Mouse (Mus musculus) gastrocnemius, adult 18-20 months (tissue): ENCODE measurements around the gene Col8a2. TPM values are rescaled to one million over a fixed set of nuclear protein-coding genes. Genes with fewer than 3 reads are reported as not detected.

ENCODE experiments used
- DNase-seq: peaks from one replicate; pipeline ENCODE4 v3.0.0; 2021; ENCODE audit warnings: low spot score
- total RNA-seq, 2 experiments: library from RNA; stranded (reverse); gene quantifications; 2 replicates each; pipeline ENCODE4 v1.2.3; 2021

Gene Col8a2
- total RNA-seq, 2 experiments from 2014 or later: 0.89 to 1.4 TPM

DNA sequence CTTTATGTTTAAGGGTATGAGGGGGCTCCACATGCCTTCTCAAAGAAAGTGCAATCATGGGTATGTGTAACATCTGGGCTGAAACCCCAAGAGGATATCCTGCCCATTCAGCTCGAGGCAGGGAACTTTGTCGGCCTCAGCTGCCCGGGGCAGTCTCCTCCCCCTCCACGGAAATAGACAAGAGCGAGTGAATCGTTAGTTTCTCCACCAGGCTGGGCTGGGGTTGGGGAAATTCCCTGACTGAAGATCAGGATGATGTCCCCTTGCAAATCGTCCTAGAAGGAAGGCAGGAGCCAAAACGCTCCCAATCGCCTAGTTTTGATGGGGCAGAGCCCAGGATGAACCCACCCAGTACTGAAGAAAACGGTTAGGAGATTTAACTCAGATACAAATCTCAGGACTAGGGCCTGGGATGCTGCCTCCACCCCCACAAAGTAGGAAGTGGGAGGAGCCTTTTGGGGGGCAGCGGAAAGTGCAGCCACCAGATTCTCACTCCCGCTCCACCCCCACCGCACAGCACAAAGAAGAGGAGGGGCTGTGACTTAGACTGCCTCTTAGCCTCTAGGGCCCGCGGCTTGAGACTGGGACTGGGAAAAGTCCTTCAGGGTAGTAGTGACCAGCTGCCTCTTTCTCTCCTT, 27.0 kb upstream of the Col8a2 start:
- DNase-seq: peak; percentile 87

DNA sequence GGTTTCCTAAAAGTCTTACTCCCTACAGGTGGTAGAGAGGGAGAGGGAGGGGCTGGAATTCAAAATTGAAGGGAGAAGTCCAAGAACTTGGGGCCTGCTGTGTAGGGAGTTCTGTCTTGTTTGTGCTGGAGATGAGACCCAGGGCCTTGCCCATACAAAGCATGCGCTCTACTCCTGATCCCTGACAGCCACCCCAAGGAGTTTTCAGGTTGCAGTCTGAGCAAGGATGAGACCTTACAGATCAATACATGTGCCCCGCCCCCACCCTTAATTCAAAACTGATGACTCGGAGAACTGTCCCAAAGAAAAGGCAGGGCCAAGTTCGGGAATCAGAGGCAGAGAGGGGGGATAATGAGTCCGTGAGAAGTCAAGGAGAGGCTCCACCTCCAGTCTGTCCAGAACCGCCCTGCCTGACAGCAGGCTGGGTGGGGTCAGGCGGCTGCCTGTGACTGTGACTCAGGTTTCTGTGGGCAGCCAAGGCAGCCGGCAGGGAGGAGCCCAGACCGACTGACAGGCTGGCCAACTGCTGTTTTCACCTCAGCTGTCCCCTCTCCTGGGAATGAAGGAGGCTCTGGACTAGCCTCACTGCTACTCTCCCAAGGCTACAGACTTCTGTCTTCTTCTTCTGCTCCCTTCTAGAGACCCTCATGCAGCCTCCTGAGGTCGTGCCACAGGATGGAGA, 25.9 kb upstream of the Col8a2 start:
- peak; percentile 93 for DNase-seq

DNA sequence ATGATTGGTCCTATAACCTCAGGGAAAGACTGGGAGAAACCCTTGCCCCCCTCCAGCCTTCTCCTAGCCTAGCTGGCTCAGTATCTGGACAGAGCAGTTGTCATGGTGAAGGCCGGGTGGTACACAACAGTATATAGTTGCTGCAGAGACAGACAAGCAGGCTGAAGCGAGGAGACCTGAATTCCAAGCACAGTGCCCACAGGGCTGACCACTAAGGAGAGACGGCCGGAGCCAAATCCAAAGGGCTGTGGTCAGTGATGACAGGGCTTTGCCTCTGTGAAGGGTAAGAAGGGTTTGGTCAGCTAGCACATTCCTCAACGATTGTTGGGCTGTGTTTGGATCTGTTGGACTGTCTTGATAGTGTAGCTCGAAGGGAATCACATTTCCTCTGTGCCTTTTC, 25.3 kb upstream of the Col8a2 start:
- DNase-seq: no peak

DNA sequence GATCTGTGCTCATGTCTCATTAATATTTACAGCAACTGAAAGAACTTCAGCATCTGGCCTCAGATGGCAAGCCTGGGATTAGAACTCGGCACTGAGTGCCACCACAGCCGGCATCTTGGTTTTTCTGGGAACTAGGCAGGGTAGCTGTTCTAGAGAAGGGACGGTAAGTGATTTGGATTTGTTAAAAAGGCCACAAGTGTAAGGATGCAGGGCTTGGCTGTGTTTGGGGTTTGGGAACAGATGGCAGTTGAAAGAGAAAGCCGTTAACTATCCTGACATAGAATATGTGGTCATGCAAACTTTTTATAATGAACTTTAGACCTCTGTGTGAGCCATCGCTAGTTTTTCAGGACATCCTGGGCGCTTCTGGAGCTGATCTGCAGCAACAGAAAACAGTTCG, 24.9 kb upstream of the Col8a2 start:
- DNase-seq: no peak

DNA sequence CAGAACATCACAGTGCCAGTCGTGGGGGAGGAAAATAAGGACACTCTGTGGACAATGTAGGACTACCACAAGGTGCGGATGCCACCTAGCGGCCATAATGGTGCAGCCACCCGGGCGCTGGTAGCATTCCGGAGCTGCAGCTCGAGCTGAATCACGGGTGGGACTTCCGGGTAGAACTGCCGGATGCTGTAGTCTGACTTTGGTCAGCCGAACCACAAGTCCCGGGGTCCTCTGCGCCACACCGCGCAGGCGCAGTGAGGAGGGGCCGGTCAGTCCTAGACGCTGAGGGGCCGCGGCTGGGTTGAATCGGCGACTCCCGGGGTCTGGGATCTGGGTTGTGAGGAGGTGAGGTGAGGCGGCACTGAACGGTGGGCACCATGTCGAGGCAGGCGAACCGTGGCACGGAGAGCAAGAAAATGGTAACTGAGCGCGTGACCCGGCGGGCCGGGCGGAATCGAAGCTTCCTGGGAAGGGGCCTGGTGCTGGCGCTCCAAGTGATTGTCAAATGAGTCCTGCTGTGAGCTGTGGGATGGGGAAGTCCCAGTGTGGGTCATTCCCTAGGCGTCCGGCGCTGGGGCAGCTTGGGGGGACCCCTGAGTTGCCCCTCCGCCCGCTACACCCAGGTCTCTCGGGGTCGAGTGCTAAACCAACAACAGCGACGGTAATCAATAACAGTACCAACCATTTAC, 24.3 kb upstream of the Col8a2 start, which contains the start of gene Trappc3:
TSS of gene Trappc3 (plus strand) at position 207 of the 689 bp plus-strand sequence.
- DNase-seq: peak; percentile 100

DNA sequence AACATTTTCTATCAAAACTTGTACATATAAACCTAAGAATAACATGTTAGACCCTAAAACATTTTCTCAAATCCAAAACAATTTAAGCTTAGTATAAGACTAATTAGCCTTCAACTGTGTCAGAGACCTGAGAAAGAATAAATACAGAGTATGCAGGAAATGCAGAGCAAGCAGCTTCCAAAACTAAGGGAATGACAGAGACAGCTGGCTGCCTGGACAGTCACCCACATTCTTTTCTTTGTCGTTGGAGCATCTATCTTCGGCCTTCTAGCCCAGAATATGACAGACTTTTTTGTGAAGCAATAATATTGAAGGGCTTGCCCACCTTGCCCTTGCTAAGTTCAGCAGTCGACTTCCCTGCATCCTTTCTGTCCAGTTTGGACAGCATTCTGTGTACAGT, 17.3 kb upstream of the Col8a2 start:
- DNase-seq: no peak

DNA sequence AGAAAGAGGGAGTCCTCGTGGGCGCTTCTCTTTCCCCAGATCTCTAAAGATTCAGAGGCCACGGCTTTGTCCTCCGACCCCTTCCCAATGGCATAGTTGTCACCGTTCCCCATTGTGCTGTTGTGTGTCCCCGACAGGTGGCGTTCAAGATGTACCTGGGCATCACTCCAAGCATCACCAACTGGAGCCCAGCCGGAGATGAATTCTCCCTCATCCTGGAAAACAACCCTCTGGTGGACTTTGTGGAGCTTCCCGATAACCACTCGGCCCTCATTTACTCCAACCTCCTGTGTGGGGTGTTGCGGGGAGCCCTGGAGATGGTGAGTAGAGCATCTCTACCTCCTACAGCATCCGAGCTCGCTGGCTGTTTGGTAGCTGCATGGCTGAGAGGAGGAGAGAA, 12.8 kb upstream of the Col8a2 start:
- DNase-seq: no peak

DNA sequence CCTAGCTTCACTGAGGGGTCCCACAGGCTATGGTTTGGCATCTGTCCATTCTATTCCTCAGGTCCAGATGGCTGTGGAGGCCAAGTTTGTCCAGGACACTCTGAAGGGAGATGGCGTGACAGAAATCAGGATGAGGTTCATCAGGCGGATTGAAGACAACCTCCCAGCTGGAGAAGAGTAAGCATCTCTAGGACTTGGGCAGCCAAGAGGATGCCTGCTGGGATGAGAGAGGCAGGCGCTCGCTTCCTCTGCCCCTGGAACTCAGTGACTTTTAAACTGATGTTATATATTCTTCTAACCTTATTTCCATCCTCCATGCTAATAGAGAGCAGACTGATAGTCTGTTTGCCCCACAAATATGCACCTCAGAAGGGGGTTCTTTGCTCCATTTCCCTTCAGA, 11.5 kb upstream of the Col8a2 start:
- no peak for DNase-seq

DNA sequence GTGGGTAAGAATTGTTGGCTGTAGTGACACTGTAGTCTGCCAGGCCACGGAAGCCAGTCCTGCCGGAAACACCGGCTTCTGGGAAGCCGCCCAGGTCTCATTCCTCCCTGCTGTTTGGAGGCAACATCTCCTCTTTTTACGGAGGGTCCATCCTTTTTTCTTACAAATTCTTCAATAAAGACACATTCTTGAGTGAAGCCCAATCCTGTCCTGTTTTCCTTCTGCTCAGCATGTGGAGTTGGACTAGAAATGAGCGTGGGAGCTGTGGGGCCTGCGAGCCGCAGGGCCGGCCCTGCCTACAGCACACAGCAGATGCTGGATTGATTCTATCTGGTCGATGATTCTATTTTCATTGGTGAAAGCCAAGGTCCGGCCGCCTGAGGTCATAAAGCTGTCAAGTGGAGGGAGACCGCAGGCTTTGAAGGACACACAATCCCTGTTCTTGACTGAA, 10.9 kb upstream of the Col8a2 start:
- no peak for DNase-seq

DNA sequence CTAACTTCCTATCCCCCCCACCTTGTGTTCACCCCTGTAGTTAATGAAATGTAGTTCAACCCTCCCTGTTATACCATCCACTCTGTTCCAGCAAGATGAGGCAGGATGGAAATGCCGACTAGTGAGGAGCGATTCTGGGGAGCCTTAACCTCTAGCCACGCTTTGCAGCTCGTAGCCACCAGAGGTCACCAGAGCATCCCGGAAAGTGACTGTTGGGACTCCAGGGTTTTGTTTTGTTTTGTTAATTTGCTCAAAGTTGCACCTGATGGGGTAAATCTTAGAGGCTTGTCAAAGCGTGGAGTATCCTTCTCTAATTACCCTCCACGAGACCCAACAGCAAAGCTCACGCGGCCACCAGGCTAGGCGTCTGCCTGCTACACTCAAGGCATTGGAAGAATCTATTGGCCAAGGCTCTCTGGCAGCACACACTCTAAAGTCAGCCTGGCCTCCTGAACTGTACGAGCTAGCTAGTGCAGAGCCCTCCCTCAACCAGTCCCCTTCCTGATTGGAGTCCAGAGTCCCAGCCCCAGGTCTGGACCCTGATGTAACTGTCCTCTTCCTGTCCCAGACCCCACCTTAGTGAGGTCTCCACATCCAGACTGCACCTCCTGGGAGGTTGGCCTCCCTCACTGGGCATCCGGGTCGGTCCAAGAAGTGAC, 8.6 kb upstream of the Col8a2 start:
- peak; percentile 56 for DNase-seq

DNA sequence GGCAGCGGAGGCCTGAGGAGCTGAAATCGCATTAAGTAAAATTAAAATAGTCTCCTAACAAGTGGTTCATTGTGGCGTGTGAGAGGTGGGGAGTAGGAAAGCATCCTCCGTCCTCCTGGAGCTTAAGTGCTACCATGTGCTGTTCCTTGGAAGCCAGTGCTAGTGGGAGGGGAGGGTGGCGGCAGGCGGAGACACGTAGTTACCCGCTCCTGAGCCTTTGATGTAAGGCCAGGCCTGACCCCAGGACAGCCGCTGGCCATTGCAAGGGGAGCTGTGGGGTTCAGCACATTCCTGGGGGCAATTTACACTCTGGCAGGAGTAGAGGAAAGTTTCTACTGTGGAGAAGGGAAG, 8.1 kb upstream of the Col8a2 start:
- no peak for DNase-seq

DNA sequence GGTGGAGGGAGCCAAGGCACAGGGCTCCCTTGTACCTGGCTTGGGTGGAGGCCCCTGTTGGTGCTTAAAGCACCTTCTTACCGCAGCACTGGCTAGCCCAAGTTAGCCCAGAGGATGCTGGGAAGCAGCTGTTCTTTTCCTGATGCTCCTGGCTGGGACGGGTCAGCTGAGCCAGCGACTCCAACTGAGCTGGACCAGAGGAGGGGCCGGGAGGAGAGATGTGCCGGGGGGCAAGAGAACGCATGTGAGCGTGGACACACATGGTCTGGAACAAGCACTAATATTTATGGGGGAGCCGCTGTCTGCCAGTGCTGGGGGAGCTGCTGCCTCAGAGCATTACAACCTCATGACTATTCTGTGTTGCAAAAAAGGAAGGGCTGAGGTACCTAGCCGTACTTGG, 7.6 kb upstream of the Col8a2 start:
- DNase-seq: no peak

DNA sequence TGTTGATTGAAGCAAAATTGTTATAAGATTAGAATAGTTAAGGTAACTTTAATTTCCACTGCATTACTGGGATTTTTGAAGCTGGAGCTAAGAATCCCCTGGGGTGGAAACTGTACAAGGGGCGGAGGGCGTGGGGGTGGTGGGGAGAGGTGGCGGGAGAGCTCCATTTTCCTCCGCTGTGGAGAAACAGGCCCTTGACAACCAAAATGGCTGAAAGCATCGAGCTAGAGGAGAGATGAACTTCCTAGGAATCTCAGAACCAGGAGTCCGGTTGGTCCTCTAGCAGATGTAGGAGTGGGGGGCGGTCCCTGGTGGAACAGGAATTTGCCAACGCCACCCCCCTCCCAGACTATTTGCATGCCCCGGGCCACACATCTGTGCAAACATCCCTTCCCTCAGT, 4.9 kb upstream of the Col8a2 start:
- no peak for DNase-seq

DNA sequence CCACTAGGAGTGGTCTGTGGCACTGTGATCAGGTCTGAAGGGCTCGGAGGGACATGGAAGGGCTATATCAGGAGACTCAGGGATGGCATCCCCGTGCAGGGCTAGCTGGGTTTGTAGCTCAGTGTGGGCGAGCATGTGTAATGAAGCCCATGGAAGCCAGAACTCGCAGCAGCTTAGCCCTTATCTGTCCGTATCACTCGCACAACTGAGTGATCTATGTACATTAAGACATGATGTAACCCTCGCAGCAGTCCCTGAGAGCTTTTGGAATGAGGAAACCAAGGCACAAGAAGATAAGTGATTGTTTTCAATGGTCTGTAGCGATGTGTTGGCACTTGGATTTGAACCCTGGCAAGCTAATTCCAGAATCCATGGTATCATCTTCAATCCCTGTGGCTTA, 3.0 kb upstream of the Col8a2 start:
- DNase-seq: no peak

DNA sequence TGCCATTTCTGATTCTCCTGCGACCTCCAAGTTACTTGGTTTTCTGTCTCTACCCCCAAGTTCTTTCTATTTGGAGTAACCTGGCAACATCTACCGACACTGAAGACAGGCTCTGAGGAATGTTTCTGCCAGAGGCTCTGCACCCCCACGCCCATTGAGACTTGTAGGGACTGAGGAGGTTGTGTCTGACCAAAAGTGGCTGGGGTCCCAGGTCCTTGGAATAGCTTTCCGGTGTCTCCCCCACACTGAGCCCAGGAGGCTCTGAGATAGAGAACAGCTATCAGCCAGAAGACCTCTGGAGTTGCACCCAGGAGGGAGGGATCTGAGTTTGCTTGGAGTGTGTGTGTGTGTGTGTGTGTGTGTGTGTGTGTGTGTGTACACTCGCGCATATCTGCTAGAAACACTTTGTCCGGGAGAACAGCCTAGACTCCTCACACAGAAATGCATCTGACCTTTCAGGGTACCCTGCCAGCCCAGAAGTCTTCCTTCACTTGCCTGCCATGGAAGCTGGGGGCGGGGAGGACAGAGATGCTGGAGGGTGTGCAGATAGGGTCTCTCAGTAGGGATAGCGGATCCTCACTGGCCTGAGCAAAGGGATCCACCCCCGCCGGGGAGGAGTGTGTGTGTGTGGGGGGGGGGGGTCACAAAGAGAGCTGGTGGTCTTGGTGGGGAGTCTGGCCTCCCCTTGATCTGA, 856 bp downstream of the Col8a2 start:
- no peak for DNase-seq

DNA sequence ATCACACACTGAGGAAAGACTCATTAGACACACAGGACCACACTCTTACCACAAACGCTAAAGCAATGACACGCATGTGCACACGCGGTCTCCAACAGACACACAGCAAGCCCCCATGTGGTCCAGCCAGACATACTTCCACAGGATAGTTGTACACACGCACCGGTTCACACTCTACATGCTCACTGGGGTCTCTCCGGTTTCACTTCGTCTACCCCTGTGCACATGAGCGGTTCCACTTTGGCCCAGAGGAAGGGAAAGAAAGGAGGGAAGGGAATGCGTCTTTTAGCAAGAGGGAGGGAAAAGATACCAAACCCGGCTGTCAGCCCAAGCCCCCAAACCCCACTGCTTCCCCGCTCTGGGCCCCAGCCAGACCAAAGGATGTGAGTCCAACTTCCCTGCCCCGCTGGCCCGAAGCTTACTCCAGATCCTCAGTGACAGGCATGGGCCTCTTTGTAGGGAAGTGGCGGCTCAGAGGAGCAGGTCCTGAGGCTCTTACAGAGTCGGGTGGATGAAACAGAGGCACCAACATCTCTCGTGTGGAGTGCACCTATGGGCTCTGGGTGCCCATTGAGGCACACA, 1.6 kb downstream of the Col8a2 start:
- no peak for DNase-seq

DNA sequence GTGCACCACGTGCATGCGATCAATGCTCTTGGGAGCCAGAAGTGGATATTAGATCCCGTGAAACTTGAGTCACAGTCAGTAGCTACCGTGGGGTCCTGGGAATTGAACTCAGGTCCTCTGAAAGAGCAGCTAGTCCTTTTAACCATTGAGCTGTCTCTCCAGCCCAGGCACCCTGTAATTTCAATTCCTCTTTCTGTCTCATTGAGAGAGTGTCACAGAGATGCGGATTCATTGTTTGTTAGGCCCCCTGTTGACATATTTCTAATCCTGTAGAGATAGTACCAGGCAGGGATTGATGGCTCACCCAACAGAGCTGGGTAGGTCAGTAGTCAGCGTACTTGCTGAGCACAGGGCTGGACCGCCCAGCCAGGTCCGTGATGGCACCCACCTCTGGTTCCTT, 3.7 kb downstream of the Col8a2 start:
- DNase-seq: no peak

DNA sequence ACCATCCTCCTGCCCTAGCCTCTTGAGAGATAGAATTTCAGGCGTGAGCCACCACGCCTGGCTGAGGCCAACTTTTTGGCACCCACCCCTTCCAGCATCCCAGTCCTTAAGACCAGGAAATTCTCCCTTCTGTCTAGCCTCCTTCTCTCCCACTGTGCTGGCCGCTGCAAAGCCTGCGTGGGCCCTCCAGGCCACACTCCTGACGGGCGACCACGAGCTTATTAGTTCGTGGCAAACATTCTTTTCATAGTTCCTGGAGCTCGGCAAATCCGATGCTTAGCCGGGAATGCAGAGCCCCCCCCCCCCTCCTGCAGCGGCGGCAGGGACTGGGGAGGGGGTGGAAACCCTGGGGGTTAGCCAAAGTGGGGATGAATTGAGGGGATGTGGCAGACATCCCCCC, 4.6 kb downstream of the Col8a2 start:
- no peak for DNase-seq

DNA sequence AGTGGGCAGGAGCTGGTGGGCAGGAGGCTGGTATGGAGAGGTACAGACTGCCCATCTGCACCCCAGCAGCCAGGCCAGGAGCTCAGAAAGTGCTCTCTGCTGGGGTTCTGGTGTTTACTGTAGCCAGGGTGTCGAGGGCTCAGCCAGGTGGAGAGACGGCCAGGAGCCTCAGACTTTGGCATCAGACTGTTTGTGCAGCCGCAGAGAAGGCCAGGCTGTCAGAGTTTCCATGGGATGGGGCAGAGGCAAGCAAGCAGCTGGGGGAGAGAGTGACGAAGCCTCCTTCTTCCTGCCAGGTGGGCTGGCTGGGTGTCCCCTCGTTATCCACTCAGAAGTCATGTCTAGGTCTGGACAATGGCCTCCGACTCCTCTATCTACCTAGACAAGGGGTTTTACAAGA, 8.6 kb downstream of the Col8a2 start:
- no peak for DNase-seq

DNA sequence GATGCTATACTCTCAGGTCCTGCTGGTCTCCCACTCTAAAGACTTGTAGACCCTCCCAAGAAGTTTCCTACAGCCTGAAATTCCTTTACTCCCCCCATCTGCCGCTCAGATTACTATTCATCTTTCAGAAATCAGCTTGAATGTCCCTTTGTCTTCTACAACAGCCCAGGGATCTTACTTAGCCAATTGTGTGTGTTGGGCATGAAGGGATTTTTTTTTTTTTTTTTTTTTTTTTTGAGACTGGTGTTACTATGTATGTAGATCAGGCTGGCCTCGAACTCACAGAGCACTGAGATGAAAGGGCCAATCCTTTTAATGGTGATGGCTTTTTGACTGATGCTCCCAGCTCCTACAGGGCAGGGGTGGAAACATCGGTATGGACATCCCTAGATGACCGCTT, 9.3 kb downstream of the Col8a2 start:
- no peak for DNase-seq

DNA sequence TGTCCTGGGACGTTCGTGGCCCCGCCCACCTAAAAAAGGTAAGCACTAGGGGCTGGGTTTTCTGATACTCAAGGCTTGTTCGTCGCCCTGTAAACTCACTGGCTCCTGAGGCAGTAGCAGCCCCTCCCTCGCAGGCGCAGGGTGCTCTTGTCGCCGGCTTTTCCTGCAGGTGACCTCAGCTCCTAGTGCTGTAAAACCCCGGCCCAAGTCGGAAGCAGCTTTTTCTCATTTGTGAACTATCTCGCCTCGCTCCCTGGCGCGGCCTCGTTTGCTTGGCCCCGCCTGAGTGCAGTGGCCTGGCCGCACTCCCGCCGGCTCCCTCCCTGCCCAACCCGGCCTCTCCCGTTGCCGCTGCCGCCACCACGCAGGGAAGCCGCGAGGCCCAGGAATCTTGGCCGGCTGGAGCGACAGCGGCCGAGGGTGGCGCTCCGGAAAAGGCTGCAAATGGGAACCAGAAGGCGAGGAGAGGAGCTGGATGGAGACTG, 10.1 kb downstream of the Col8a2 start:
- DNase-seq: peak; percentile 76
